Mouse (Mus musculus) E14TG2a.4 (cell line): ENCODE measurements around the gene Ggcx.

Source experiments
- H3K27me3 ChIP-seq: 2 replicates; pipeline ENCODE4 v1.6.1; 2014; ENCODE audit warnings: low read length, control low read depth; ENCODE audit not compliant: insufficient read depth
- H3K36me3 ChIP-seq: 2 replicates; pipeline ENCODE4 v1.6.1; 2014; ENCODE audit warnings: low read length, control low read depth; ENCODE audit not compliant: insufficient read depth
- H3K4me1 ChIP-seq: replicated peaks from 2 replicates; pipeline ENCODE4 v1.6.1; 2014; ENCODE audit warnings: low read depth, low read length, control low read depth
- H3K4me3 ChIP-seq: replicated peaks from 2 replicates; pipeline ENCODE4 v1.5.1; 2014; ENCODE audit warnings: mild to moderate bottlenecking, low read length
- H3K9me3 ChIP-seq: 2 replicates; pipeline ENCODE4 v1.6.1; 2014; ENCODE audit warnings: low read length, control low read depth
- CTCF ChIP-seq: conservative IDR thresholded peaks from 2 replicates; pipeline ENCODE4 v1.5.1; 2014; ENCODE audit warnings: low read length
- NANOG ChIP-seq: IDR thresholded peaks from 2 replicates; pipeline ENCODE4 v1.6.1; 2014; ENCODE audit warnings: borderline replicate concordance, low read length, mixed read lengths
- POU5F1 ChIP-seq: IDR thresholded peaks from 2 replicates; pipeline ENCODE4 v1.6.1; 2014; ENCODE audit warnings: low read length, borderline replicate concordance

The Ggcx gene

GRCm38 (mm10) chr6:72410518-72410917 is 3.6 kb upstream of the Ggcx start:
- TF ChIP-seq NANOG (no peak), POU5F1 (no peak), CTCF (no peak)
- no peak overlapping the region for H3K4me3 ChIP-seq

GRCm38 (mm10) chr6:72415181-72415580 is 1.1 kb downstream of the Ggcx start:
- peak overlapping the region; percentile 92 for H3K4me3 ChIP-seq
- H3K9me3 ChIP-seq = no peaks in the 10 kb centered on the region
- peaks cover 43% of the 10 kb centered on the region for H3K36me3 ChIP-seq
- no peaks in the 10 kb centered on the region for H3K27me3 ChIP-seq
- no peak for TF ChIP-seq NANOG
- H3K4me1 ChIP-seq = peaks cover 22% of the 10 kb centered on the region

More at GRCm38 (mm10) chr6:72410518-72410917, 3.6 kb upstream of the Ggcx start:
- Histone ChIP-seq H3K4me1 (peaks cover 15% of the 10 kb centered on the region), H3K9me3 (no peaks in the 10 kb centered on the region), H3K36me3 (peaks cover under 1% of the 10 kb centered on the region; the same call in 1 of the 2 replicates), H3K27me3 (no peaks in the 10 kb centered on the region)

GRCm38 (mm10) chr6:72415964-72416772 is 2.1 kb downstream of the Ggcx start:
- H3K9me3 ChIP-seq = no peaks in the 10 kb centered on the region
- peaks cover 22% of the 10 kb centered on the region for H3K4me1 ChIP-seq
- H3K4me3 ChIP-seq = no peak overlapping the region
- no peak for TF ChIP-seq POU5F1
- no peak for TF ChIP-seq CTCF
- no peak for TF ChIP-seq NANOG
- no peaks in the 10 kb centered on the region for H3K27me3 ChIP-seq
- peaks cover 44% of the 10 kb centered on the region for H3K36me3 ChIP-seq

- peaks cover 65% of the 10 kb centered on the region for H3K36me3 ChIP-seq
- TF ChIP-seq POU5F1 (no peak), CTCF (no peak), NANOG (no peak)
- peaks cover 22% of the 10 kb centered on the region for H3K4me1 ChIP-seq
- H3K27me3 ChIP-seq = no peaks in the 10 kb centered on the region
- H3K4me3 ChIP-seq = no peak overlapping the region
- H3K9me3 ChIP-seq = no peaks in the 10 kb centered on the region
These were observed 4.2 kb downstream of the Ggcx start for GRCm38 (mm10) chr6:72418279-72418678.

GRCm38 (mm10) chr6:72419806-72420205 is 5.7 kb downstream of the Ggcx start:
- H3K4me3 ChIP-seq = no peak overlapping the region
- peaks cover 14% of the 10 kb centered on the region for H3K4me1 ChIP-seq
- no peak for TF ChIP-seq NANOG
- TF ChIP-seq POU5F1 = no peak
- TF ChIP-seq CTCF = no peak
- peaks cover 80% of the 10 kb centered on the region for H3K36me3 ChIP-seq
- H3K27me3 ChIP-seq = no peaks in the 10 kb centered on the region
- peaks cover 9% of the 10 kb centered on the region for H3K9me3 ChIP-seq

GRCm38 (mm10) chr6:72420901-72421300 is 6.8 kb downstream of the Ggcx start:
- H3K9me3 ChIP-seq = peaks cover 16% of the 10 kb centered on the region
- no peaks in the 10 kb centered on the region for H3K27me3 ChIP-seq
- H3K4me3 ChIP-seq = no peak overlapping the region
- peaks cover 7% of the 10 kb centered on the region; the same call in 1 of the 2 replicates for H3K4me1 ChIP-seq
- no peak for TF ChIP-seq NANOG
- no peak for TF ChIP-seq CTCF
- no peak for TF ChIP-seq POU5F1
- H3K36me3 ChIP-seq = peaks cover 87% of the 10 kb centered on the region

- Histone ChIP-seq H3K4me3 (no peak overlapping the region), H3K27me3 (no peaks in the 10 kb centered on the region), H3K36me3 (peaks cover 96% of the 10 kb centered on the region), H3K9me3 (peaks cover 16% of the 10 kb centered on the region), H3K4me1 (peaks cover 13% of the 10 kb centered on the region; the same call in 1 of the 2 replicates)
- TF ChIP-seq NANOG (no peak), CTCF (no peak), POU5F1 (no peak)
These were observed 11.5 kb downstream of the Ggcx start for GRCm38 (mm10) chr6:72425646-72426045.

- peak; percentile 62 for TF ChIP-seq CTCF
- no peak for TF ChIP-seq NANOG
- TF ChIP-seq POU5F1 = no peak
These were observed 13.9 kb downstream of the Ggcx start for GRCm38 (mm10) chr6:72428036-72428435.

More at GRCm38 (mm10) chr6:72428036-72428435, 13.9 kb downstream of the Ggcx start:
- Histone ChIP-seq H3K4me3 (no peak overlapping the region), H3K36me3 (peaks cover 100% of the 10 kb centered on the region), H3K27me3 (no peaks in the 10 kb centered on the region), H3K4me1 (peaks cover 21% of the 10 kb centered on the region; the same call in 1 of the 2 replicates), H3K9me3 (peaks cover 16% of the 10 kb centered on the region)
